Mouse (Mus musculus) cerebellum, adult 8-10 months (tissue): Measurements from ENCODE around the gene Eif4g2.

Experiments used
- DNase-seq: peaks from one replicate; pipeline ENCODE4 v3.0.0; 2022

Eif4g2 gene

DNA sequence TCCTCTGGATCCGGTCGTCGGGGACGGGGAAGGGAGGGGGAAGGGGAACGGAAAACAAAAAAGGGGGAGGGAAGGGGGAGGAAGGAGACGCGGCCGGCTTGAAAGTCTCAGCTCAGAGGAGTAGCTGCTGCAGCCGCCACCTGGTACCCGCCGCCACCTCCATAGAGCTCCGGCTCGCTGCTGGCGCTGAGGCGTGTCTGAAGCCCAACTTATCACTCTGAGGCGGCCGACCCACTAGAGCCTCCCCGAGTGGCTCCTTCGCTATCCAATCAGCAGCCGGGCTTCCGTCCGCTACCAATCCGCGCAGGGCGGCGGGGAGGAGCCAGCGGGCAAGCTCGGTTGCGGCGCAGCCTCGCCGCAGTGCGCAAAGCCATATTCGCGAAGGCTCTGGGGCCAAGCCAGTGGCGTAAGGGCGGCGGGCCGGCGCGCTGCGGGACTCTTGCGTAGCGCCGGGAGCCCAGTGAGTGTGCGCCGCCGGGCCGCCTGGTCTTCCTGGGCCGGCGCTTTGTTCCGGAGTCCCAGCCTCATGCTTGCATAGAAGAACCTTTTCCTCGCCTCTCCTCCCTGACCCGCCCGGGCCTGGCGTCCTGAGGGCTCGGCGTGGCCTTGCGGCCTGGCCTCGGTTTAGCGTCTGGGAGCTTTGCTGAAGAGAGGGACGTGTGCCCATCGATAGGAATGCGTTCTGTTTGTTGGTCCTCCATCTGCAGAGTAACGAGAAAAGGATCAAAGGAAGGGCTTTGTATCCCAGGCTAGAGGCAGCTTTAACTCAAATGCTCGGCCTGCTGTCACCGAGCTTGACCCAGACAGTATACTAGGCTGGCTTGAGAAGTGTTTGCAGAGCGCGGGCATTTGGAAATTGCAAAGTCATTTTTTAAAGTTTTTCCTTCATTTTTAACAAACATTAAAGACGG, at the start of gene Eif4g2:
Gene Eif4g2 (minus strand): TSS at position 209 of the 911 bp plus-strand sequence.
- peak; percentile 99 for DNase-seq

- DNase-seq: no peak
Measured at GRCm38 (mm10) chr7:111132596-111132995, 49.8 kb upstream of the Eif4g2 start.

DNA sequence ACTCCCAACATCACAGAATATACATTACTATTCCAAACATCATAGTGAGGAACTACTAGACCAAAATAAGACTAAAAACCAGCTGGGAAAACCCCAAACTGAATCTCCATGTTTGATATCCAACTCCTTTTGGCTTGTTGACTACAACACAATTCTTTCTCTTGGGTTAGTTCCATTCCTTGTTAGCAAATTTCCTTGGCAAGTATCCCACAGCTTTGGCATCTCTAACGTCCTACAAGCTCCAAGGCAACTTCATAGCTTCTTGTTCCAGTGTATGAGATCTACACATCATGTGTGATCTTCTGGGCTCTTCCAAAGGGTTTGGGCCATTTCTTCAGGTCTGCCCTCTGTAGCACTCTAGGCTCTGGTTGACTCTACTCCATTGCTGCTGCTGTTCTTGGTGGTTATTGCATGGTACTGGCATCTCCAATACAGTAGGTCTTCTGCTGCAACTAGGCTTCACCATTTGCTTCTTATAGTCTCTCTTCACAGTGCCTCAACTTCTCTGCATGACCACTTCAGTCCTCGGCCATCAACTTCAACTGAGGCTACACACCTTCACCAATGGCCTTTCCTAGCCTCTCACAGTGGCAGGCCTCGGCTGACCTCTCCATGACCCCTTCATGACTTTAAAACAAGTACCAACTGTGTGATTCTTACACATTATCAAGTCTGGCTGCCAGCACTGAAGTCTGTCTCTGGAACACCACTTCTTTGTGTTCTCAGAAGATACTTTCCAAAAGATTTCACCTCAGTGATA, 44.0 kb upstream of the Eif4g2 start:
- DNase-seq: no peak

GRCm38 (mm10) chr7:111123761-111124546, 41.1 kb upstream of the Eif4g2 start:
- no peak for DNase-seq

GRCm38 (mm10) chr7:111122531-111123130, 39.8 kb upstream of the Eif4g2 start:
- peak; percentile 98 for DNase-seq

- DNase-seq: no peak
Measured at GRCm38 (mm10) chr7:111122084-111122530, 39.3 kb upstream of the Eif4g2 start.

DNA sequence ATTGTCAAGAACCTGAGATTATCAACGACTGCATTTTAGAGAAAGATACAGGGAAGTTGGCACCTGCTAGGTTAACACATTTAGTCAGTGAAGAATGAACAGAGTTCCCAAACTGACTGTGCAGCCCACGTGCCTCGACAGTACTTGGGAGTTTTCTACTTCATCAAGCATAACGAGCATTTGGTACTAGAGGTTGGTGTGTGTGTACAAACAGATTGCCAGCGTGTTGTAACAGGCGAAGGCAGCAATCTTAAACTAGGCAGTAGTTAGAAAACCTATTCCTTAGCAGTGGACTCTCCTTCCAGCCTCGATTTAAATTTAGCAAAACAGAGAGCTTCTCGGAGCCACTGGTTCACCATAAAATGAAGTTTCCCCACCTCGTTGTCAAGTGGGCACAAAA, 38.7 kb upstream of the Eif4g2 start:
- DNase-seq: no peak

GRCm38 (mm10) chr7:111109561-111109960, 26.7 kb upstream of the Eif4g2 start:
- DNase-seq: no peak

DNA sequence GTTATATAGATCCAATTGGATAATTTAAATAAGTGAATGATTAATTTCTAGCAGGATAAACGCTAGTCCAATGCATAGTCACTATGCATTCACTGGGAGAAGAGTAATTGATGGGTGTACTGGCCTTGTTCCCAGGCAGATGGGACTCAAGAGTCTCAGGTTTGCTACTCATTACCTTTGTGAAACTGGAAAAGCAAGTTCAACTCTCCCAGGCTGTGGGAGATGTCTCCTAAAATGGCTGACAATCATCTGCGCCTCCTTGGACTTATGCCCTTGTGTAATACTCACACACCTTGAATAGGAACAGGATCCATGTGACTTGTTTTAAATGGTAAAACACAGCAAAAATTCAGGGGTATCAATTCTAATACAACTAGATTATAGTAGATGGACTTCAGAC, 26.3 kb upstream of the Eif4g2 start:
- no peak for DNase-seq

DNA sequence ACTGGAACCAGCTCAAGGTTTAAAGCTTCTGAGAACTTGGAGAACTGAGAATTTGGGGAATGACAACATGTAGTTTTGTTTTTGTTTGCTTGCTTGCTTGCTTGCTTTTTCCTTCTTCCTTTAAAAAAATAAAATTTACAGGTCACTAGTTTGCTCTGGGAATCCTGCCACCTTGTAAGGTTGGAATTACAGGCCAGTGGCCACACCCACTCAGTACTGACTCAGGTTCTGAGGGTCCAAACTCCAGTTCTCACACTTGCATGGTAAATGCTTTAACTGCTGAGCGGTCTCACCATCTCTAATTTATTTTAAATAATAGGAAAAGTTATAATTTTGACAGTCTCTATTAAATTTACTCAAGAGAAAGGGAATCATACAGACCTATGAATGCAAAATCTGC, 15.4 kb upstream of the Eif4g2 start:
- DNase-seq: no peak

DNA sequence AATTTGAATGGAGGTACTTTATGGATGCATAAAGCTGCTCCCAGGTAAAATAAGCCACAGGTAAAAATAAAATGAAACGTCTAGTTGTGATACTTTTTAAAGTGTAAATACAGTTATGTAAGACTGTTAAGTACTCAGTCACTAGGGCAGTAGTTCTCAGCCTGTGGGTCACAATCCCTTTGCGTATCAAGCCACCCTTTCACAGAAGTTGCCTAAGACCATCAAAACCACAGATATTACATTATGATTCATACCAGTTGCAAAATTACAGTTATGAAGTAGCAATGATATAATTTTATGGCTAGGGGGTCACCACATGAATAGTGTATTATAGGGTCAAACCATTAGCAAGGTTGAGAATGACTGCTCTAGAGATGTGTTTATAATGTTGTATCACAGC, 12.3 kb upstream of the Eif4g2 start:
- DNase-seq: no peak

- DNase-seq: no peak
Measured at GRCm38 (mm10) chr7:111085153-111085552, 2.3 kb upstream of the Eif4g2 start.

GRCm38 (mm10) chr7:111084443-111084842, 1.6 kb upstream of the Eif4g2 start:
- no peak for DNase-seq

GRCm38 (mm10) chr7:111083733-111084120, 897 bp upstream of the Eif4g2 start:
- DNase-seq: no peak

- DNase-seq: peak; percentile 82
Measured at GRCm38 (mm10) chr7:111082043-111082821, 598 bp downstream of the Eif4g2 start.

- no peak for DNase-seq
Measured at GRCm38 (mm10) chr7:111080876-111081275, 2.0 kb downstream of the Eif4g2 start.

- DNase-seq: no peak
Measured at GRCm38 (mm10) chr7:111080026-111080425, 2.8 kb downstream of the Eif4g2 start.

- no peak for DNase-seq
Measured at GRCm38 (mm10) chr7:111078271-111078670, 4.6 kb downstream of the Eif4g2 start.

DNA sequence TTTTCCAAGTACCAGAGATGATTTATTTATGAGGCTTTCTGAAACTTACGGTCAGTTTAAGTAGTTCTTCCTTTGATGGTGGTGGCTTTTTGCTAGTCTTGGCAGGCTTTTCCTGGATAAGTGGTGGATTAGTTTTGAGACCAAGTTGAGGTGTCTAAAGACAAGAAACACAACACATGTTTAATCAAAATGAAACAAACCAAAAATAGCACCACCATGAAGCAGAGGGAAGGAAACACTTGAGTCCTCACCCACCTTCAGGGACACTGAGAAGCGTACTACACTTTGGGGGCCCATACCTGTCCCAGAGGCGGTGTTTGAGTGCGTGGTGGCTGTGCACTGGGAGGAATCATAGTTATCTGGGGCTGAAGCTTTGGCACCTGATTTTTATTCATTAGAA, 7.5 kb downstream of the Eif4g2 start:
- DNase-seq: no peak

- DNase-seq: no peak
Measured at GRCm38 (mm10) chr7:111072410-111072809, 10.4 kb downstream of the Eif4g2 start.

GRCm38 (mm10) chr7:111070167-111070496, 12.7 kb downstream of the Eif4g2 start:
- DNase-seq: no peak
